Mouse (Mus musculus) E14TG2a.4 (cell line): Measurements from ENCODE around the gene Fam193b.

ENCODE experiments used
- H3K27me3 ChIP-seq: 2 replicates; pipeline ENCODE4 v1.6.1; 2014; ENCODE audit warnings: low read length, control low read depth; ENCODE audit not compliant: insufficient read depth
- H3K36me3 ChIP-seq: 2 replicates; pipeline ENCODE4 v1.6.1; 2014; ENCODE audit warnings: low read length, control low read depth; ENCODE audit not compliant: insufficient read depth
- H3K4me1 ChIP-seq: replicated peaks from 2 replicates; pipeline ENCODE4 v1.6.1; 2014; ENCODE audit warnings: low read depth, low read length, control low read depth
- H3K4me3 ChIP-seq: replicated peaks from 2 replicates; pipeline ENCODE4 v1.5.1; 2014; ENCODE audit warnings: mild to moderate bottlenecking, low read length
- H3K9me3 ChIP-seq: 2 replicates; pipeline ENCODE4 v1.6.1; 2014; ENCODE audit warnings: low read length, control low read depth
- CTCF ChIP-seq: conservative IDR thresholded peaks from 2 replicates; pipeline ENCODE4 v1.5.1; 2014; ENCODE audit warnings: low read length
- NANOG ChIP-seq: IDR thresholded peaks from 2 replicates; pipeline ENCODE4 v1.6.1; 2014; ENCODE audit warnings: borderline replicate concordance, low read length, mixed read lengths
- POU5F1 ChIP-seq: IDR thresholded peaks from 2 replicates; pipeline ENCODE4 v1.6.1; 2014; ENCODE audit warnings: low read length, borderline replicate concordance

Gene Fam193b

GRCm38 (mm10) chr13:55567949-55568348, 3.0 kb downstream of the Fam193b start:
- Histone ChIP-seq H3K4me1 (peaks cover 33% of the 10 kb centered on the region), H3K9me3 (no peaks in the 10 kb centered on the region), H3K4me3 (no peak overlapping the region), H3K27me3 (no peaks in the 10 kb centered on the region), H3K36me3 (peaks cover 63% of the 10 kb centered on the region)
- no peak for TF ChIP-seq CTCF
- TF ChIP-seq NANOG: no peak
- no peak for TF ChIP-seq POU5F1

GRCm38 (mm10) chr13:55567001-55567400, 3.9 kb downstream of the Fam193b start:
- TF ChIP-seq NANOG: no peak
- no peak for TF ChIP-seq CTCF
- no peak for TF ChIP-seq POU5F1
- no peak overlapping the region for H3K4me3 ChIP-seq

GRCm38 (mm10) chr13:55563266-55563879, 7.5 kb downstream of the Fam193b start:
- Histone ChIP-seq H3K36me3 (peaks cover 81% of the 10 kb centered on the region), H3K9me3 (no peaks in the 10 kb centered on the region), H3K27me3 (no peaks in the 10 kb centered on the region), H3K4me3 (no peak overlapping the region), H3K4me1 (peaks cover 9% of the 10 kb centered on the region)
- TF ChIP-seq NANOG (no peak), CTCF (no peak), POU5F1 (no peak)

More at GRCm38 (mm10) chr13:55567001-55567400, 3.9 kb downstream of the Fam193b start:
- no peaks in the 10 kb centered on the region for H3K27me3 ChIP-seq
- H3K36me3 ChIP-seq: peaks cover 71% of the 10 kb centered on the region
- peaks cover 29% of the 10 kb centered on the region for H3K4me1 ChIP-seq
- no peaks in the 10 kb centered on the region for H3K9me3 ChIP-seq

- TF ChIP-seq NANOG: no peak
- TF ChIP-seq CTCF: no peak
- no peak for TF ChIP-seq POU5F1
- H3K27me3 ChIP-seq: no peaks in the 10 kb centered on the region
- peaks cover 10% of the 10 kb centered on the region for H3K4me1 ChIP-seq
- H3K36me3 ChIP-seq: peaks cover 77% of the 10 kb centered on the region
- no peaks in the 10 kb centered on the region for H3K9me3 ChIP-seq
- H3K4me3 ChIP-seq: no peak overlapping the region
Measured at GRCm38 (mm10) chr13:55557499-55557898, 13.4 kb downstream of the Fam193b start.

GRCm38 (mm10) chr13:55555921-55556320, 15.0 kb downstream of the Fam193b start:
- TF ChIP-seq CTCF (no peak), NANOG (no peak), POU5F1 (no peak)
- peaks cover 78% of the 10 kb centered on the region for H3K36me3 ChIP-seq
- H3K27me3 ChIP-seq: no peaks in the 10 kb centered on the region
- H3K4me3 ChIP-seq: no peak overlapping the region
- H3K9me3 ChIP-seq: no peaks in the 10 kb centered on the region
- peaks cover 12% of the 10 kb centered on the region for H3K4me1 ChIP-seq

GRCm38 (mm10) chr13:55549061-55549460, 21.9 kb downstream of the Fam193b start:
- Histone ChIP-seq H3K9me3 (no peaks in the 10 kb centered on the region), H3K27me3 (no peaks in the 10 kb centered on the region), H3K4me3 (peak overlapping the region; percentile 49), H3K4me1 (peaks cover 37% of the 10 kb centered on the region), H3K36me3 (peaks cover 100% of the 10 kb centered on the region)
- TF ChIP-seq NANOG (no peak), CTCF (no peak), POU5F1 (no peak)

GRCm38 (mm10) chr13:55548426-55548825, 22.5 kb downstream of the Fam193b start:
- Histone ChIP-seq H3K4me1 (peaks cover 37% of the 10 kb centered on the region), H3K36me3 (peaks cover 100% of the 10 kb centered on the region), H3K27me3 (no peaks in the 10 kb centered on the region), H3K4me3 (no peak overlapping the region), H3K9me3 (no peaks in the 10 kb centered on the region)
- no peak for TF ChIP-seq CTCF
- TF ChIP-seq POU5F1: no peak

GRCm38 (mm10) chr13:55547916-55548315, 23.0 kb downstream of the Fam193b start:
- peaks cover 100% of the 10 kb centered on the region for H3K36me3 ChIP-seq
- no peaks in the 10 kb centered on the region for H3K27me3 ChIP-seq
- H3K9me3 ChIP-seq: no peaks in the 10 kb centered on the region
- TF ChIP-seq CTCF: no peak
- TF ChIP-seq NANOG: no peak
- no peak for TF ChIP-seq POU5F1
- H3K4me1 ChIP-seq: peaks cover 32% of the 10 kb centered on the region
- H3K4me3 ChIP-seq: no peak overlapping the region

- no peaks in the 10 kb centered on the region for H3K9me3 ChIP-seq
- H3K36me3 ChIP-seq: peaks cover 100% of the 10 kb centered on the region
- H3K4me1 ChIP-seq: peaks cover 16% of the 10 kb centered on the region
- TF ChIP-seq NANOG (no peak), POU5F1 (no peak), CTCF (no peak)
- H3K27me3 ChIP-seq: no peaks in the 10 kb centered on the region
- H3K4me3 ChIP-seq: no peak overlapping the region
Measured at GRCm38 (mm10) chr13:55544792-55545191, 26.1 kb downstream of the Fam193b start.
